In the genomic region with DNA sequence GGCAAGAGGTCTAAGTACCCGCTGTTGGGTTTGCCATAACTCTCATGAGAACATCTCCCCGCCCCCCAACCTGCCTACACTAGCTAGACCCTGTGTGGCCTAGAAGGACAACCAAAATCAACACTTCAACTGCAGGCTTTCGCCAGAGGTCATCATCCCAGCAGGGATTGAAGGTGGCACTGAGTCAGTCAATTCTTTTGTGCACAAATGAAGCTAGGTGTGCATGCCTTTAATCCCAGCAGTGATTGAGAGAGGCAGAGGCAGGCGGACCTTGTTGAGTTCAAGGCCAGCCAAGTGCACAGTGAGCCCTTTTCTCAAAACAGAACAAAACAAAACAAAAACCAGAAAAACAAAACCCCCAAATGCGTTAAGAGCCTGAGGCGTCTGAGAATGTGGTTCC, we compare ENCODE assay signal across 23 mouse cellular contexts. TPM values are rescaled to one million over a fixed set of nuclear protein-coding genes. Genes with fewer than 3 reads are reported as not detected.
DNase-seq lines count a peak whose midpoint lies in the region; TF ChIP-seq lines count a peak whose summit lies in the region.
"Had no signal": no experiment of that assay in that cellular context is flagged by ENCODE, and none has a peak within 500 bp of the region (broad histone marks: within the 10 kb centered on the region; RNA-seq: fewer than 3 reads in every experiment).

No protein-coding gene starts in this region.

- intact Hi-C loops in left cerebral cortex, adult 2 months (cut with DNase I) = no loop called here

- H3K4me3 ChIP-seq in ES-Bruce4 (ENCODE audit: low read depth, low read length) = no peak overlapping the region
- H3K4me3 ChIP-seq in ES-E14 (ENCODE audit: insufficient read depth in 1 of 2, low read depth in 1 of 2, low read length in 2 of 2, poor library complexity in 1 of 2, severe bottlenecking in 1 of 2) = peak overlapping the region in 1 of 2 experiments; percentile 59; a peak in 1 of 4 replicates
- no peak overlapping the region for H3K4me3 ChIP-seq in left cerebral cortex, adult 2 months
- H3K4me3 ChIP-seq in lung, adult 2 months (replicated peaks; ENCODE audit: extremely low read depth, low read depth, low read length) = no peak overlapping the region
- H3K4me3 ChIP-seq: embryonic facial prominence, embryonic 13.5 days; embryonic facial prominence, embryonic 15.5 days; forebrain, embryonic 10.5 days; forebrain, embryonic 12.5 days had no signal

- H3K9me3 ChIP-seq in ES-Bruce4 (replicated peaks; ENCODE audit: control insufficient read depth, insufficient read depth, low read length, poor library complexity, severe bottlenecking) (no peaks in the 10 kb centered on the region), ES-E14 (ENCODE audit: control insufficient read depth, insufficient read depth, low read depth, low read length) (no peaks in the 10 kb centered on the region)
- H3K9me3 ChIP-seq: embryonic facial prominence, embryonic 13.5 days; embryonic facial prominence, embryonic 15.5 days; forebrain, embryonic 10.5 days; forebrain, embryonic 12.5 days had no signal

- 0 out of 2 replicates have a peak, but pooled peaks have one; percentile 48 for TF ChIP-seq EP300 in ES-Bruce4 (IDR thresholded peaks at IDR 0.05; ENCODE audit: insufficient read depth, low read depth, low read length)

- no peak for TF ChIP-seq POLR2A in ES-Bruce4 (IDR thresholded peaks at IDR 0.05; ENCODE audit: insufficient read depth, low read length)
- no peak for TF ChIP-seq POLR2A in lung, adult 2 months (IDR thresholded peaks at IDR 0.05; ENCODE audit: borderline replicate concordance, extremely low read depth, low read depth, low read length)

- H3K27me3 ChIP-seq in ES-Bruce4 (ENCODE audit: control insufficient read depth, insufficient read depth, low read length, poor library complexity, severe bottlenecking) = no peaks in the 10 kb centered on the region

- TF ChIP-seq CTCF in ES-Bruce4 (IDR thresholded peaks at IDR 0.05; ENCODE audit: low read depth, low read length) = no peak
- TF ChIP-seq CTCF in left cerebral cortex, adult 2 months (IDR thresholded peaks at IDR 0.05) = no peak
- no peak for TF ChIP-seq CTCF in lung, adult 2 months (IDR thresholded peaks at IDR 0.05; ENCODE audit: insufficient read depth, low read length)

- no peak overlapping the region for H3K27ac ChIP-seq in ES-Bruce4 (ENCODE audit: insufficient read depth, low read length)
- peak overlapping the region; percentile 1; the same call in 1 of the 2 replicates for H3K27ac ChIP-seq in ES-E14 (ENCODE audit: insufficient read depth, low read depth, low read length, poor library complexity, severe bottlenecking)
- H3K27ac ChIP-seq in left cerebral cortex, adult 2 months = no peak overlapping the region
- H3K27ac ChIP-seq: embryonic facial prominence, embryonic 13.5 days; embryonic facial prominence, embryonic 15.5 days; forebrain, embryonic 10.5 days; forebrain, embryonic 12.5 days had no signal

- in situ Hi-C loops in ES-E14 (cut with MboI; ENCODE audit: low sequenced_read_pairs in 2 of 2, unreplicated experiment in 2 of 2) = no loop called here

- DNase-seq in ES-E14 (ENCODE audit: low read depth, low spot score) = no peak
- peak; percentile 59 for DNase-seq in ZHBTc4 (ENCODE audit: low read depth, low spot score)
- no peak for DNase-seq in left cerebral cortex, adult 2 months (ENCODE audit: extremely low spot score in 1 of 2, low spot score in 2 of 2)
- DNase-seq in lung, adult 2 months = no peak
- DNase-seq in layer of hippocampus, adult 8-10 months (ENCODE audit: low spot score in 2 of 2) = no peak
- DNase-seq: adrenal gland, adult 2 months; adrenal gland, postnatal 10 days; adrenal gland, postnatal 25 days; cerebellum, adult 11 months; cerebellum, adult 18-20 months; cerebellum, adult 8-10 months; cerebellum, adult 9-11 months; cerebellum, postnatal 14 days; cerebellum, postnatal 36 days; embryo, embryonic 11 days had no signal

- H3K4me1 ChIP-seq in ES-Bruce4 (ENCODE audit: control insufficient read depth, insufficient read depth, low read length) (peaks cover 10% of the 10 kb centered on the region), ES-E14 (ENCODE audit: control insufficient read depth in 2 of 2, insufficient read depth in 2 of 2, low read length in 2 of 2, poor library complexity in 1 of 2) (peaks cover 2 to 18% of the 10 kb centered on the region in 2 experiments; a peak in 3 of 4 replicates)
- no peaks in the 10 kb centered on the region for H3K4me1 ChIP-seq in lung, adult 2 months (ENCODE audit: control insufficient read depth, insufficient read depth, low read length)
- H3K4me1 ChIP-seq: forebrain, embryonic 12.5 days had no signal

- H3K9ac ChIP-seq in ES-Bruce4 (ENCODE audit: low read depth, poor library complexity, severe bottlenecking) (no peak overlapping the region), ES-E14 (ENCODE audit: insufficient read depth, low read depth, low read length, poor library complexity, severe bottlenecking) (no peak overlapping the region)
- H3K9ac ChIP-seq: embryonic facial prominence, embryonic 13.5 days; embryonic facial prominence, embryonic 15.5 days; forebrain, embryonic 12.5 days had no signal

- H3K36me3 ChIP-seq in ES-Bruce4 (ENCODE audit: control insufficient read depth, insufficient read depth, low read length, poor library complexity, severe bottlenecking) (no peaks in the 10 kb centered on the region), ES-E14 (ENCODE audit: control insufficient read depth, insufficient read depth, low read length, poor library complexity, severe bottlenecking) (peaks cover 4% of the 10 kb centered on the region; the same call in 1 of the 2 replicates)
- H3K36me3 ChIP-seq: embryonic facial prominence, embryonic 15.5 days; forebrain, embryonic 10.5 days had no signal

- 75% methylated on average over 6 of the region's 6 CpGs for WGBS in lung, adult 2 months

TF ChIP-seq in ES-E14, 5 proteins besides CTCF, POLR2A, EP300 and RAD21:
- no peak for TF ChIP-seq HCFC1 (IDR thresholded peaks at IDR 0.05; ENCODE audit: borderline replicate concordance, insufficient read depth, low read length)
- no peak for TF ChIP-seq CHD2 (IDR thresholded peaks at IDR 0.05; ENCODE audit: low read depth, low read length)
- no peak for TF ChIP-seq MAFK (IDR thresholded peaks at IDR 0.05; ENCODE audit: insufficient read depth, low read depth, low read length)
- TF ChIP-seq ZNF384 (IDR thresholded peaks at IDR 0.05; ENCODE audit: low read depth, low read length) = no peak
- no peak for TF ChIP-seq ZC3H11A (IDR thresholded peaks at IDR 0.05; ENCODE audit: borderline replicate concordance, low read depth, low read length)

RNA-seq across cellular contexts. Expression of gene Rps6kl1, which starts 10.0 kb away (rescaled TPM):
- 3.0 and 3.8 TPM in 2 replicates for polyA plus RNA-seq in ES-Bruce4 (2011; ENCODE audit: insufficient read depth, insufficient read length, low read depth, missing spikeins)
- 4.0 and 7.8 TPM in 2 replicates for total RNA-seq in ES-E14 (2012; rRNA removed)
- total RNA-seq in left cerebral cortex, adult 2 months (2021) = 10 to 100 TPM; 33.9 to 38.6 TPM
- 1.1 and 1.4 TPM in 2 replicates for polyA plus RNA-seq in lung, adult 2 months (2012; rRNA removed)
- total RNA-seq in layer of hippocampus, adult 8-10 months (2022) = 10 to 100 TPM; 35.8 to 43.4 (median 39.8) TPM
- total RNA-seq: common myeloid progenitor, adult 5-6 weeks had no signal

RNA-seq across cellular contexts. Expression of gene Dlst, which starts 30.5 kb away (rescaled TPM):
- polyA plus RNA-seq in ES-Bruce4 (2011; ENCODE audit: insufficient read depth, insufficient read length, low read depth, missing spikeins) = 139 and 147 TPM in 2 replicates
- total RNA-seq in ES-E14 (2012; rRNA removed) = 85.3 and 98.8 TPM in 2 replicates
- total RNA-seq in left cerebral cortex, adult 2 months (2021) = 100 to 1,000 TPM; 146 to 156 TPM
- 62.8 and 88.7 TPM in 2 replicates for polyA plus RNA-seq in lung, adult 2 months (2012; rRNA removed)
- total RNA-seq in layer of hippocampus, adult 8-10 months (2022) = 100 to 1,000 TPM; 145 to 175 (median 158) TPM

RNA-seq across cellular contexts. Expression of gene Prox2, which starts 30.5 kb away (rescaled TPM):
- polyA plus RNA-seq in ES-Bruce4 (2011; ENCODE audit: insufficient read depth, insufficient read length, low read depth, missing spikeins) = 0.62 and 0.73 TPM in 2 replicates
- 0.98 and 1.8 TPM in 2 replicates for total RNA-seq in ES-E14 (2012; rRNA removed)
- 1 to 10 TPM; 1.9 to 2.1 TPM for total RNA-seq in left cerebral cortex, adult 2 months (2021)
- polyA plus RNA-seq in lung, adult 2 months (2012; rRNA removed) = 2.6 and 2.8 TPM in 2 replicates
- total RNA-seq in layer of hippocampus, adult 8-10 months (2022) = 1 to 10 TPM; 2.2 to 3.2 (median 2.6) TPM

RNA-seq across cellular contexts. Expression of gene Pgf, which starts 36.5 kb away (rescaled TPM):
- polyA plus RNA-seq in ES-Bruce4 (2011; ENCODE audit: insufficient read depth, insufficient read length, low read depth, missing spikeins) = 5.5 and 5.8 TPM in 2 replicates
- 3.0 and 6.9 TPM in 2 replicates for total RNA-seq in ES-E14 (2012; rRNA removed)
- total RNA-seq in left cerebral cortex, adult 2 months (2021) = 1 to 10 TPM; 2.6 TPM
- 3.0 and 3.6 TPM in 2 replicates for polyA plus RNA-seq in lung, adult 2 months (2012; rRNA removed)
- 1 to 10 TPM; 4.2 to 6.6 (median 6.1) TPM for total RNA-seq in layer of hippocampus, adult 8-10 months (2022)
- total RNA-seq: common myeloid progenitor, adult 5-6 weeks; MEL had no signal
- polyA plus RNA-seq: erythroblast, embryonic 14.5 days had no signal
